In genomic region chr1:46886091-46886490, GRCm38 (mm10) we compare ENCODE assay signal across 13 mouse cellular contexts. TPM values are rescaled to one million over a fixed set of nuclear protein-coding genes. Genes with fewer than 3 reads are reported as not detected.
DNase-seq lines count a peak whose midpoint lies in the region; ATAC-seq and TF ChIP-seq lines count a peak whose summit lies in the region.
"Had no signal": no experiment of that assay in that cellular context is flagged by ENCODE, and none has a peak within 500 bp of the region (broad histone marks: within the 10 kb centered on the region; RNA-seq: fewer than 3 reads in every experiment).

No protein-coding gene starts in this region.

- H3K27ac ChIP-seq in kidney, postnatal 0 days, result no peak overlapping the region
- H3K27ac ChIP-seq in embryonic facial prominence, embryonic 10.5 days (replicated peaks), result peak overlapping the region; percentile 55; the same call in 1 of the 2 replicates
- no peak overlapping the region for H3K27ac ChIP-seq in neural tube, embryonic 11.5 days (ENCODE audit: low read depth, low read length)
- H3K27ac ChIP-seq: hindbrain, embryonic 14.5 days had no signal

- no peak for ATAC-seq in kidney, postnatal 0 days (replicated peaks; ENCODE audit: low FRiP score, low read depth)
- no peak for ATAC-seq in neural tube, embryonic 11.5 days (ENCODE audit: insufficient read depth, low FRiP score, low TSS enrichment)

- H3K4me2 ChIP-seq in kidney, postnatal 0 days (ENCODE audit: low read length), result no peak overlapping the region
- no peak overlapping the region for H3K4me2 ChIP-seq in neural tube, embryonic 11.5 days (ENCODE audit: low read depth)
- H3K4me2 ChIP-seq: hindbrain, embryonic 14.5 days; limb, embryonic 12.5 days had no signal

- WGBS in kidney, postnatal 0 days, result 27% methylated on average over 9 of the region's 9 CpGs
- 29% methylated on average over 9 of the region's 9 CpGs for WGBS in embryonic facial prominence, embryonic 10.5 days
- 31% methylated on average over 9 of the region's 9 CpGs for WGBS in neural tube, embryonic 11.5 days

- H3K9me3 ChIP-seq in kidney, postnatal 0 days (replicated peaks; ENCODE audit: low read length), result no peaks in the 10 kb centered on the region
- no peaks in the 10 kb centered on the region for H3K9me3 ChIP-seq in embryonic facial prominence, embryonic 10.5 days
- no peaks in the 10 kb centered on the region for H3K9me3 ChIP-seq in neural tube, embryonic 11.5 days (ENCODE audit: control insufficient read depth, low read length)
- H3K9me3 ChIP-seq: heart, embryonic 12.5 days; limb, embryonic 12.5 days had no signal

- no peak for TF ChIP-seq CTCF in kidney, postnatal 0 days (IDR thresholded peaks at IDR 0.05; ENCODE audit: low read depth)

- peak; percentile 53 for DNase-seq in kidney, postnatal 0 days (ENCODE audit: low spot score)
- DNase-seq in kidney, adult 11 months, result no peak
- peak; percentile 73 for DNase-seq in embryo, embryonic 10 days (ENCODE audit: low spot score)
- peak; percentile 39 for DNase-seq in embryonic facial prominence, embryonic 10.5 days (ENCODE audit: low spot score)
- peak; percentile 33 for DNase-seq in neural tube, embryonic 11.5 days (ENCODE audit: low spot score)
- DNase-seq in layer of hippocampus, adult 8-10 months (ENCODE audit: low spot score in 2 of 2), result no peak
- no peak for DNase-seq in cerebellum, adult 11-12 months
- DNase-seq: cerebellum, postnatal 36 days; kidney, postnatal 10 days; thymus, postnatal 36 days had no signal

- H3K9ac ChIP-seq in kidney, postnatal 0 days (ENCODE audit: low read depth, low read length), result no peak overlapping the region
- no peak overlapping the region for H3K9ac ChIP-seq in neural tube, embryonic 11.5 days (ENCODE audit: low read length)
- H3K9ac ChIP-seq: heart, embryonic 12.5 days; hindbrain, embryonic 14.5 days; limb, embryonic 12.5 days had no signal

- H3K36me3 ChIP-seq in kidney, postnatal 0 days (ENCODE audit: insufficient read depth, low read length), result no peaks in the 10 kb centered on the region
- H3K36me3 ChIP-seq in embryonic facial prominence, embryonic 10.5 days (replicated peaks), result no peaks in the 10 kb centered on the region
- H3K36me3 ChIP-seq in neural tube, embryonic 11.5 days (ENCODE audit: control insufficient read depth, insufficient read depth, low read length), result no peaks in the 10 kb centered on the region
- H3K36me3 ChIP-seq: heart, embryonic 12.5 days; limb, embryonic 12.5 days had no signal

- no peaks in the 10 kb centered on the region for H3K4me1 ChIP-seq in kidney, postnatal 0 days (replicated peaks; ENCODE audit: insufficient read depth, low read length)
- peaks cover 36% of the 10 kb centered on the region for H3K4me1 ChIP-seq in embryonic facial prominence, embryonic 10.5 days
- no peaks in the 10 kb centered on the region for H3K4me1 ChIP-seq in neural tube, embryonic 11.5 days (ENCODE audit: control insufficient read depth, insufficient read depth, low read length)

- H3K27me3 ChIP-seq in kidney, postnatal 0 days (ENCODE audit: insufficient read depth, low read length), result no peaks in the 10 kb centered on the region
- H3K27me3 ChIP-seq in embryonic facial prominence, embryonic 10.5 days (replicated peaks; ENCODE audit: low read depth, poor library complexity, severe bottlenecking), result no peaks in the 10 kb centered on the region
- H3K27me3 ChIP-seq in neural tube, embryonic 11.5 days (ENCODE audit: control insufficient read depth, insufficient read depth, low read length), result no peaks in the 10 kb centered on the region
- H3K27me3 ChIP-seq: heart, embryonic 12.5 days; limb, embryonic 12.5 days had no signal

- H3K4me3 ChIP-seq in kidney, postnatal 0 days (replicated peaks; ENCODE audit: low read depth, low read length), result no peak overlapping the region
- H3K4me3 ChIP-seq in embryonic facial prominence, embryonic 10.5 days, result no peak overlapping the region
- no peak overlapping the region for H3K4me3 ChIP-seq in neural tube, embryonic 11.5 days (ENCODE audit: low read depth, low read length)
- H3K4me3 ChIP-seq: heart, embryonic 12.5 days; limb, embryonic 12.5 days had no signal

RNA-seq across cellular contexts. Expression of gene Slc39a10, which starts 6.6 kb away (rescaled TPM):
- 29.9 and 32.5 TPM in 2 replicates for polyA plus RNA-seq in kidney, postnatal 0 days (2015; fragmentation: Nextera tagmentation; extraction: Ambion mirVana)
- 66.4 and 71.0 TPM in 2 replicates for polyA plus RNA-seq in embryonic facial prominence, embryonic 10.5 days (2016; fragmentation: Nextera tagmentation; extraction: Ambion mirVana)
- 81.1 and 83.9 TPM in 2 replicates for polyA plus RNA-seq in neural tube, embryonic 11.5 days (2014; fragmentation: Nextera tagmentation; extraction: Ambion mirVana)
- total RNA-seq in layer of hippocampus, adult 8-10 months (2022), result 100 to 1,000 TPM in 2 of 4 experiments, 10 to 100 TPM in 2; 83.4 to 108 (median 97.0) TPM

Comparison
In these comparisons a context has a peak if more than half of its experiments do, and no peak if none do; other contexts are left out.
1. DNase-seq: peak in kidney, postnatal 0 days (single experiment), embryo, embryonic 10 days (single experiment), embryonic facial prominence, embryonic 10.5 days (single experiment) and neural tube, embryonic 11.5 days (single experiment); none in kidney, adult 11 months (single experiment), layer of hippocampus, adult 8-10 months (0 of 2) and cerebellum, adult 11-12 months (single experiment).